Mouse (Mus musculus) natural killer cell, adult 2 months (primary cell): ENCODE results near the gene Osgep.
"Not testable (repeated sequence)": the region's sequence is repeated elsewhere in the genome, so short reads cannot be mapped to it uniquely, and the experiment has no call there.

Experiments
- DNase-seq, 2 experiments: peaks; one replicate each; pipeline ENCODE4 v3.0.0; 2022; ENCODE audit warnings: low spot score in 2 of 2

Osgep gene

DNA sequence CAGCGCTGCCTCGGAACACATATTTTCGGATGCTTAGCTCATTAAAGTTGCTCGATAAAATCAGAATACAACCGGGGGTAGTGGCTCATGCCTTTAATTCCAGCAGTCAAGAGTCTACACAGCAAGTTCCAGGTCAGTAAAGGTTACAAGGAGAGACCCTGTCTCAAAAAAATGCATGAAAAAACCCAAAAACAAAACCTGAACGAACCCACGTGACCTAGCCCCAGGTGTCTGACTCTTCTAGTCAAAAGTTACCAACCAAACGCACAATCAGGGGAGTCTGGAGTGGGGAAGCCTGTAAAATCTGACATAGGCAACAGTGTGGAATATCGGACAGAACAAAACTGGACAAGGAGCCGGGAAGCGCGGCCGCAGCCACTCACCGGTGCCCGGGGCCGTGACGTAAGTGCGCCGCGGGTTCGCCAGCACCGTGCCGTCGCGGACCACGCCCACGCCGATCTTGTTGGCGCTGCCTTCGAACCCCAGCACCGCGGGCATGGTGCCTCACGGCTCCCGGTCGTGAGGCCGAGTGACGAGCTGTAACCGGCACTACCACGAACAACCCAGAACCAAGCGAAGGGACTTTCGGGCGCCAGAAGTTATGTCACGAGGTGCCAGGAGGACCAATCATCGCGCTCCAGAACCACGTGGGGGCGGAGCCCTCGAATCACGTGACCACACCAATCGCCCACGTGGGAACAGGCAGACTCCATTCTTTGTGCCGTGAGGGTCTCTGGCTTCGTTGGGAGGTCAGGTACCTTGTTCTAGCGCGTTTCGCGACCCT lies at the start of gene Osgep, which contains the start of gene Apex1:
Gene Osgep, minus strand, starts transcription at position 613 of the 784 bp plus-strand sequence.
Gene Apex1, plus strand, starts transcription at position 688 of the 784 bp plus-strand sequence.
- DNase-seq = peak; percentile 98 to 99

- no peak for DNase-seq
Measured at GRCm38 (mm10) chr14:50973700-50974099, 49.0 kb upstream of the Osgep start.

DNA sequence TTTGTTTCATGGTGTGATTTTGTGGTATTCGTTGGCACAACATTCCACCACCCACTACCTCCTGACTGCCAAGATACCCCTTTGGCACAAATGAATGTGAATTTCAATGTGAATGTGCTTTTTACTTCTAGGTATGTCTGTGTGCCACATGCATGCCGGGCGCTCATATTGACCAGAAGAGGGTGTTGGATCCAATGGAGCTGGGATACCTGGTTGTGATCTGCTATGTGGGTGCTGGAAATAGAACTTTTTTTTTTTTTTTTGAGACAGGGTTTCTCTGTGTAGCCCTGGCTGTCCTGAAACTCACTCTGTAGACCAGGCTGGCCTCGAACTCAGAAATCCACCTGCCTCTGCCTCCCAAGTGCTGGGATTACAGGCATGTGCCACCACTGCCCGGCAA lies 48.4 kb upstream of the Osgep start:
- DNase-seq = not testable (repeated sequence)

- DNase-seq = no peak
Measured at GRCm38 (mm10) chr14:50970822-50971221, 46.1 kb upstream of the Osgep start.

GRCm38 (mm10) chr14:50969558-50970544 lies 45.2 kb upstream of the Osgep start:
- no peak for DNase-seq

- no peak for DNase-seq
Measured at GRCm38 (mm10) chr14:50969041-50969440, 44.3 kb upstream of the Osgep start.

DNA sequence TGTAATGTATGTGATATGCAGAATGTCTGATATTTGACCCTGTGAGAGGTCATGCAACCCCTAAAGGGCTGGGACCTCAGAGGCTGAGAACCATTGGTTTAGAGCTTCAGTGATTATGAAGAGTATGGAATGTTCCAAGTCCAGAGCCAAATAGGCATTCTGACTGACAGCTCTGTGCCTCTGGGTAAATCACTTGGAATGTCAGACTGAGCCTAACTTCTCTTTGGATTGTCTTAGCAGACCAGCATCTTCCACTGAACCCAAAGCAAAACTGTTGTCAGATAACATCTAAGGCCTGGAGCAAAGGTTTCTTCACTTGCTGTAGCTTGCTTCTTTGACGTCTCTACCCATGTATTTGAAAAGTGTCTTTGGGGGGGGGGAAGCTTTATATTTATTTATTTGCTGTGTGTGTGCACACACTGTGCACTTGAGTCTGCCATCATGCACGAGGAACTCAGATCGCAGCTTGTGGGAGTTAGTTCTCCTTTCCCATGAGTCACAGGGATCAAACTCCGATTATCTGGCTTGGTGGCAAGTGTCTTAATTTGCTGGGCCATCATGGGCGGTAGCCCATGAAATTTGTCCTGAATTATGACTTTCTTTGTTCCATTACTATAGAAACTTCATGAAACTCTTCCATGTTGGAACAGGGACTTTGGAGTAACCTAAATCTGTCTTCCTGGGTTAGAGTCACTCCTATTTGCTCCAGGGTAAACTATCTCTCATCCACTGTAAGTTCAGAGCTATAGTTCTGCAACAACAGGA lies 43.7 kb upstream of the Osgep start:
- no peak for DNase-seq

DNA sequence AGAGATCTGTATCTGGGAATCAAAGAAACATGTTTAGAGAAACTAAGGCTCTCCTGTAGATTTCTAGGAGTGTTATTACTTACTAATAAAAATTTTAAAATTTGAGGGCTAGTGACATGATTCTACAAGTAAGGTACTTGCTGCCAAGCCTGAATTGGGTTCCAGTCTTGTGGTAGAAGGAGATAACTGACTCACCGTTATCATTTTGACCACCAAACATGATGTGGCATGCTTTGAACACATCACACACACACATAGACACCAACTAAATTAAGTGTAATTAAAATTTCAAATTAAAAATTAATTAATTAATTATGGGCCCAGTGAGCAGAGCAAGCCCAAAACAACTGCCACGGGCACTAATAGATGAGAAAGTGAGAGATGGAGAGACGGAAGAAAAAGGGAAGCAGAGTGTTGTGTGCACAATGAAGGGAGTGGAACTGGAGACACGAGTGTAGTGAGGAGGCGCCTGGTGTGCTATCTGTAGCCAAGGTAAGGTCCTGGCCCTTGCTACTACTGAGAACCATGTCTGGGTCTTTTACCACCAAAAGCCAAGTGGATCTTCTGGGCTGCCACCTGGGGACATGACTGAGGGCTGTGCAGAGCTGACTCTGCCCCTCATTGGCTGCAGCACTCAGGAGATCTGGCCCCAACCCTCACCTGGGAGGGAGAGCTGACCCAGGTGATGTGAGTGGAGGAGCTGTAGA lies 33.7 kb upstream of the Osgep start:
- DNase-seq = not testable (repeated sequence)

DNA sequence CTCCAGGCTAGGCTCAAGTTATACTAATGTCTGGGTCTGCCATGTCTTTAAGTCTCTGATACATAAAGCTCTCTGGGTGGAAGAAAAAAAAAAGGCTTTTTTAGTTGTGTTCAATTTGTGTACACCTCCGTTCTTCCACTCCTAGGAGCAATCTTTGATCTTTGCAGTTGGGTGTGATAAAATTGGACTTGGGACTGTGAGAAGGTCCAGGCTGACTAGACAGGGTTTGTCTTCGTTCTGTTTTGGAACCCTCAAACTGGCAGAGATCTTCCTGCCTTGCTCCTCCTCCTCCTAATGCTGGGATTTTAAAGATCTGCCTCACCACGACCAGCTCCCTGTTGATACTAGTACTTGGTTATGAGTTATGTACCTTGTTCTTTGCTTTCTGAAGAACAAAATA lies 32.5 kb upstream of the Osgep start:
- DNase-seq = not testable (repeated sequence)

GRCm38 (mm10) chr14:50956724-50957123 lies 32.0 kb upstream of the Osgep start:
- not testable (repeated sequence) for DNase-seq

- DNase-seq = peak; percentile 53 to 63
Measured at GRCm38 (mm10) chr14:50955942-50956508, 31.3 kb upstream of the Osgep start, which contains the start of gene Pnp2. TSS of gene Pnp2 (plus strand) at chr14:50955992.

DNA sequence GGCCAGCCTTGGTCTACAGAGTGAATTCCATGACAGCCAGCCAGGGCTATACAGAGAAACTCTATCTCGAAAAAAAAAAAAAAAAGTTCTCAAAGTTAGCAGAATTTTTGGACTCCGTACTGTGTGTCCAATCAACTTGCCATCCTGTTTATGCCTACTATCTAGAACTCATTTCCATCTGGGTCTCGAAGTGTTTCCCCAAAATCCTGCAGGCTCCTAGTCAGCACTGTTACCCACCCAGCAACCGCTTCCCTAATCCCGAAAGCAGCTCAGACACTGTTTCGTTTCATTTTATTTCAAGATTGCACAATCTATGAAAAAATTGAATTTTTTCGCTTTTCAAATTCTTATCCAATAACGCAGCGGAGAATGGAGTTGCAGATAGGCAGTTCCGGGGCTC lies 30.8 kb upstream of the Osgep start:
- DNase-seq = no peak

GRCm38 (mm10) chr14:50945526-50945925 lies 20.8 kb upstream of the Osgep start:
- not testable (repeated sequence) for DNase-seq

GRCm38 (mm10) chr14:50945081-50945480 lies 20.4 kb upstream of the Osgep start:
- not testable (repeated sequence) for DNase-seq

DNA sequence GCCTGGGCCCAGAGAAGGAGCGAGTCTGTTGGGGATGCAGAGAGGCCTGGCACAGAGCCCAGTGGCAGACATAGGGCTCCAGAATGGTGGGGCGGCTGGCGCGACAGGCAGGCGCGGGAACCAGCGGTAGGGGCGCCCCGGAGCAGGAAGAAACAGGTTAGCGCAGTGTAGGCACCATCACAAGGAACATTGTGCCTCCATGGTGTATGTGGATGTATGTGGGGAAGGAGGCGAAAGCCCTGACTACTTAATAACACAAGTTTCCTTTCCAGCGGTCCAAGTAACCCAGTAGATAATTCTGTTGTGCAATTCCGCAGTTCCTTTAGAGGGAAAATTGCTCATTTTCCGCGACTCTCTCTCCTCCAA lies 20.0 kb upstream of the Osgep start:
- not testable (repeated sequence) for DNase-seq

DNA sequence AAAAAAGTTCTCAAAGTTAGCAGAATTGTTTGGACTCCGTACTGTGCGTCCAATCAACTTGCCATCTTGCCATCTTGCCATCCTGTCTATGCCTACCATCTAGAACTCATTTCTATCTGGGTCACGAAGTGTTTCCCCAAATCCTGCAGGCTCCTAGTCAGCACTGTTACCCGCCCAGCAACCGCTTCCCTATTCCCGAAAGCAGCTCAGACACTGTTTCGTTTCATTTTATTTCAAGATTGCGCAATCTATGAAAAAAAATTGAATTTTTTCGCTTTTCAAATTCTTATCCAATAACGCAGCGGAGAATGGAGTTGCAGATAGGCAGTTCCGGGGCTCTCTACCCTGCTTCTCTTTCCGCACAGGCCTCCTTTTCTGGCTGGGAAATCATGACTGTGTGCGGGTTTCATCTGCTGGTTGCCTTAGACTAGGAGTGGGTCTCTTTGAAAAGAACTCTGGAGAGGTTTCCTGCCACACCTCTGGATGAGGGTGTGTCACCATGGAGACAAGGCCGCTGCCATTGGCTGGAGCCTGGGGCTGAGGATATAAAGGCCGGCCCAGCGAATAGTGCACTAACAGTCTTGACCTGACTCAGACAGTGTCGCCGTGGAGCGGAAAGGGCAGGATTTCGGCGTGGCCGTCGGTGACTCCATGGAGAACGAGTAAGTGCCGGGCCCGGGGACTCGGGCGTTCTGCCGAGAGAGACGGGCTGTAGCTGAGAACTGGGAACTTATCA lies 19.4 kb upstream of the Osgep start, which contains the start of gene Gm49342:
Gene Gm49342, plus strand, starts transcription at position 586 of the 736 bp plus-strand sequence.
- DNase-seq = peak; percentile 91

DNA sequence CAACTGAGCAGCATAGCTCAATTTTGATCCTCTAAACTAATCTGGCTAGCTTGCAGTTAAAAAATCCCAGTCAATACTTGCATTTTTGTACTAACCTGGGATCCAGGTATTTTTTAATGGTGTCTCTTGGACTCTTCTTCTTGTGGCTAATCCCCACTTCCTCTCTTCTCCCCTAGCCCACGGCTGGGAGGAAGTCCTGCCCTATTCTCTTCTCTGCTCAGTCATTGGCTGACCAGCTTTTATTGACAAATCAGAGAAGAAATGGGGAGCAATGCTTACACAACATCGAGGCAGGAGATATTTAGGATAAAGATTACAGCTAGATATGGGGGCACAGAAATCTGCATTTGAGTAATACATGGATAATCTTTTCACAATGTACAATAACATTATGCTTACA lies 14.2 kb upstream of the Osgep start:
- no peak for DNase-seq

DNA sequence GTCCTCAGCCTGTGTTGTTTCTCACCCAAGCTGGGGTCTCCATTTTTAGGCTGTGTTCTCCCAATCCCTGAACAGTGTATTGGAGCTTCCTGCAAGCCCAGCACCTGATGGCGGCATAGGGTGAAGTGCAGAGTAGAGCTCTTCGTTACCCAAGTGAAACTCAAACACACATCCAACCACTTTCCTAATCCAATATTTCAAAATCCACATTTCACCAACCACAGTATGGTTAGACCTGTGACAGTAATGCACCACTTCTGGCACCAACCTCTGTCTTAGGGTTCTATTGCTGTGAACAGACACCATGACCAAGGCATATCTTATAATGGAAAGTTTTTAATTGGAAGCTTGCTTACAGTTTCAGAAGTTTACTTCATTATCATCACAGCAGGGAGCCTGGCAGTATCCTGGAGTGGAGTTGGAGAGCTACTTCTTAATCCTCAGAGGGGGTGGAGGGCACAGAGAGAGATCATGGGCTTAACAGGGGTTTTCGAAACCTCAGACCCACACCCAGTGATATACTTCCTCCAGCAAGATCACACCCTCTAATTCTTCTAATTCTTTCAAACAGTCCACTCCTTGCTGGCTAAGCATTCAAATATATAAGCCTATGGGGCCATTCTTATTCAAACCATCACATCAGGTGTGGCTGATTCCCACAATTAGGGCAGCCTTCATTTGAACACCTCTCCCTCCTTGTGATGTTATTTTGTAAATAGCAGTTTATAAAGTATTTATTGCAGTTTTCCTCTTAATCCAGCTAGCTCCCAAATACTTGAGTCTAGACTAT lies 13.6 kb upstream of the Osgep start:
- no peak for DNase-seq

DNA sequence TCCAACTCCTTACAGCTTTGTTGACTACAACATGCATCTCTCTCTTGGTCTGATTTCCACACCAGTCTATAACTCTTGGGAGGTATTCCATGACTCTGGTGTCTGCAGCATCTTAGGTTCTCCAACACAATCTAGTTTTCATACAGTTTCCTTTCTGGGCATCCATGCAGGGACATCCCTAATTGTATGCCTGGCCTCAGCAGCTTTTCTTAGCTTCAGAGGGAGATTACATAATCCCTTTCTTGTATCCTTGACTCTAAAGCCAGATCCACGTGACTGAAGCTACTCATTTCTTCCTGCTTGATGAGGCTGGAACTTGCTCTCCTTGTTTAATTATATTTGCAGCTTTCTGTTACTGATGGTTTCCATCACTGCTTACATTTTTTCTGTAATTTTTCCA lies 12.0 kb upstream of the Osgep start:
- DNase-seq = no peak
